Mouse (Mus musculus) hindbrain, embryonic 15.5 days (tissue): ENCODE results near the gene Ccdc153. TPM values are rescaled to one million over a fixed set of nuclear protein-coding genes. Genes with fewer than 3 reads are reported as not detected.

Experiments used
- ATAC-seq: fragments of 200-750 bp; cut with Nextera tagmentation; 2 replicates; pipeline ENCODE4 v1.8.0; 2017; ENCODE audit warnings: low read depth, moderate number of reproducible peaks, moderate TSS enrichment; ENCODE audit not compliant: low FRiP score
- H3K27ac ChIP-seq: fragments of 300-500 bp; sonication (generic); replicated peaks from 2 replicates; pipeline ENCODE4 v1.5.1; 2015; ENCODE audit warnings: mild to moderate bottlenecking, inconsistent platforms
- H3K27me3 ChIP-seq: fragments of 300-500 bp; sonication (generic); 2 replicates; pipeline ENCODE4 v1.6.1; 2015; ENCODE audit warnings: control low read depth, inconsistent platforms
- H3K36me3 ChIP-seq: fragments of 300-500 bp; sonication (generic); 2 replicates; pipeline ENCODE4 v1.6.1; 2015; ENCODE audit warnings: control low read depth, inconsistent platforms
- H3K4me1 ChIP-seq: fragments of 300-500 bp; sonication (generic); replicated peaks from 2 replicates; pipeline ENCODE4 v1.6.1; 2015; ENCODE audit warnings: control low read depth, inconsistent platforms
- H3K4me2 ChIP-seq: fragments of 300-500 bp; sonication (generic); 2 replicates; pipeline ENCODE4 v1.6.1; 2015; ENCODE audit warnings: moderate library complexity, mild to moderate bottlenecking, inconsistent platforms
- H3K4me3 ChIP-seq: fragments of 300-500 bp; sonication (generic); 2 replicates; pipeline ENCODE4 v1.5.1; 2015; ENCODE audit warnings: mild to moderate bottlenecking, inconsistent platforms
- H3K9ac ChIP-seq: fragments of 300-500 bp; sonication (generic); 2 replicates; pipeline ENCODE4 v1.6.1; 2015; ENCODE audit warnings: inconsistent platforms
- H3K9me3 ChIP-seq: fragments of 300-500 bp; sonication (generic); 2 replicates; pipeline ENCODE4 v1.6.1; 2016; ENCODE audit warnings: control low read depth, inconsistent platforms
- WGBS: fragments of 180-500 bp; shearing (Covaris S2); methylation state at CpG from one replicate; pipeline ENCODE4 v1.1.7; 2015; 5-methylcytosine and 5-hydroxymethylcytosine counted together
- polyA plus RNA-seq: library from polyadenylated mRNA; unstranded; fragments of >200 nt; fragmentation: Nextera tagmentation; extraction: Ambion mirVana; gene quantifications from 2 replicates; pipeline ENCODE4 v1.2.1, GENCODE M21; 2015

Gene Ccdc153
- polyA plus RNA-seq, 1 experiment from 2014 or later, result not detected

GRCm38 (mm10) chr9:44243621-44244020 is 3.1 kb downstream of the Ccdc153 start:
- 52% methylated on average over 2 of the region's 2 CpGs for WGBS
- no peak overlapping the region for H3K4me3 ChIP-seq
- H3K27me3 ChIP-seq, result no peaks in the 10 kb centered on the region
- no peaks in the 10 kb centered on the region for H3K9me3 ChIP-seq
- 0 out of 2 replicates have a peak, but pooled peaks cover 2% of the 10 kb centered on the region for H3K4me1 ChIP-seq
- no peak for ATAC-seq
- no peak overlapping the region for H3K27ac ChIP-seq
- no peaks in the 10 kb centered on the region for H3K36me3 ChIP-seq
- no peak overlapping the region for H3K9ac ChIP-seq
- no peak overlapping the region for H3K4me2 ChIP-seq

GRCm38 (mm10) chr9:44247907-44248306 is 7.4 kb downstream of the Ccdc153 start:
- no peak overlapping the region for H3K4me3 ChIP-seq
- H3K27ac ChIP-seq, result no peak overlapping the region
- no peaks in the 10 kb centered on the region for H3K36me3 ChIP-seq
- no peaks in the 10 kb centered on the region for H3K27me3 ChIP-seq
- H3K4me1 ChIP-seq, result peaks cover 12% of the 10 kb centered on the region; the same call in 1 of the 2 replicates
- WGBS, result 84% methylated on average over 6 of the region's 6 CpGs
- H3K9me3 ChIP-seq, result no peaks in the 10 kb centered on the region
- ATAC-seq, result no peak
- H3K9ac ChIP-seq, result no peak overlapping the region
- no peak overlapping the region for H3K4me2 ChIP-seq

GRCm38 (mm10) chr9:44249181-44250146 is 9.0 kb downstream of the Ccdc153 start:
- no peak overlapping the region for H3K27ac ChIP-seq
- no peaks in the 10 kb centered on the region for H3K9me3 ChIP-seq
- 50% methylated on average over 26 of the region's 26 CpGs for WGBS
- no peak overlapping the region for H3K4me3 ChIP-seq
- no peak overlapping the region for H3K9ac ChIP-seq
- H3K27me3 ChIP-seq, result no peaks in the 10 kb centered on the region
- ATAC-seq, result peak; percentile 66; the same call in 1 of the 2 replicates
- H3K36me3 ChIP-seq, result no peaks in the 10 kb centered on the region
- peaks cover 24% of the 10 kb centered on the region for H3K4me1 ChIP-seq
- H3K4me2 ChIP-seq, result no peak overlapping the region

GRCm38 (mm10) chr9:44250445-44250844 is 10.0 kb downstream of the Ccdc153 start:
- ATAC-seq, result no peak
- H3K9ac ChIP-seq, result no peak overlapping the region
- no peaks in the 10 kb centered on the region for H3K36me3 ChIP-seq
- H3K4me2 ChIP-seq, result no peak overlapping the region
- H3K4me1 ChIP-seq, result peaks cover 34% of the 10 kb centered on the region
- H3K4me3 ChIP-seq, result no peak overlapping the region
- no peaks in the 10 kb centered on the region for H3K27me3 ChIP-seq
- H3K9me3 ChIP-seq, result no peaks in the 10 kb centered on the region
- WGBS, result 32% methylated on average over 4 of the region's 4 CpGs
- H3K27ac ChIP-seq, result no peak overlapping the region

- Histone ChIP-seq H3K4me2 (no peak within 1 kb of the TSS), H3K9ac (no peak within 1 kb of the TSS), H3K4me3 (no peak within 1 kb of the TSS), H3K4me1 (peaks cover 36% of the 10 kb centered on the region), H3K36me3 (no peaks in the 10 kb centered on the region), H3K9me3 (no peaks in the 10 kb centered on the region), H3K27me3 (no peaks in the 10 kb centered on the region), H3K27ac (no peak within 1 kb of the TSS)
- no peak for ATAC-seq
- 83% methylated on average over 10 of the region's 10 CpGs for WGBS
These were observed 10.8 kb downstream of the Ccdc153 start, which contains the start of gene Pdzd3 for GRCm38 (mm10) chr9:44251314-44251713. Gene Pdzd3, minus strand, starts transcription at chr9:44251471.

- Histone ChIP-seq H3K27ac (no peak overlapping the region), H3K9me3 (no peaks in the 10 kb centered on the region), H3K36me3 (no peaks in the 10 kb centered on the region), H3K4me3 (no peak overlapping the region), H3K9ac (no peak overlapping the region), H3K4me1 (peaks cover 36% of the 10 kb centered on the region), H3K27me3 (no peaks in the 10 kb centered on the region), H3K4me2 (no peak overlapping the region)
- 73% methylated on average over 6 of the region's 6 CpGs for WGBS
- ATAC-seq, result no peak
These were observed 13.0 kb downstream of the Ccdc153 start for GRCm38 (mm10) chr9:44253441-44253840.

GRCm38 (mm10) chr9:44254508-44255135 is 14.1 kb downstream of the Ccdc153 start:
- peaks cover 35% of the 10 kb centered on the region for H3K4me1 ChIP-seq
- H3K4me3 ChIP-seq, result no peak overlapping the region
- H3K27me3 ChIP-seq, result no peaks in the 10 kb centered on the region
- peak overlapping the region; percentile 69 for H3K27ac ChIP-seq
- peak; percentile 76; the same call in 1 of the 2 replicates for ATAC-seq
- H3K4me2 ChIP-seq, result 0 out of 2 replicates have a peak overlapping the region, but pooled peaks have one; percentile 2
- H3K9ac ChIP-seq, result no peak overlapping the region
- 3% methylated on average over 5 of the region's 5 CpGs for WGBS
- H3K9me3 ChIP-seq, result no peaks in the 10 kb centered on the region
- no peaks in the 10 kb centered on the region for H3K36me3 ChIP-seq

- Histone ChIP-seq H3K9ac (no peak overlapping the region), H3K4me2 (0 out of 2 replicates have a peak overlapping the region, but pooled peaks have one; percentile 2), H3K27me3 (no peaks in the 10 kb centered on the region), H3K9me3 (no peaks in the 10 kb centered on the region), H3K27ac (peak overlapping the region; percentile 69), H3K4me1 (peaks cover 30% of the 10 kb centered on the region), H3K36me3 (no peaks in the 10 kb centered on the region), H3K4me3 (no peak overlapping the region)
- WGBS, result 40% methylated on average over 6 of the region's 6 CpGs
- 0 out of 2 replicates have a peak, but pooled peaks have one; percentile 27 for ATAC-seq
These were observed 14.7 kb downstream of the Ccdc153 start for GRCm38 (mm10) chr9:44255136-44255521.

GRCm38 (mm10) chr9:44256213-44256612 is 15.7 kb downstream of the Ccdc153 start:
- Histone ChIP-seq H3K27me3 (no peaks in the 10 kb centered on the region), H3K4me3 (no peak overlapping the region), H3K4me1 (peaks cover 25% of the 10 kb centered on the region), H3K9me3 (no peaks in the 10 kb centered on the region), H3K27ac (no peak overlapping the region), H3K9ac (no peak overlapping the region), H3K36me3 (no peaks in the 10 kb centered on the region), H3K4me2 (no peak overlapping the region)
- 77% methylated on average over 8 of the region's 8 CpGs for WGBS
- ATAC-seq, result no peak

- no peak for ATAC-seq
- no peaks in the 10 kb centered on the region for H3K9me3 ChIP-seq
- no peaks in the 10 kb centered on the region for H3K27me3 ChIP-seq
- no peak overlapping the region for H3K9ac ChIP-seq
- no peak overlapping the region for H3K4me2 ChIP-seq
- no peaks in the 10 kb centered on the region for H3K36me3 ChIP-seq
- H3K4me3 ChIP-seq, result no peak overlapping the region
- peaks cover 16% of the 10 kb centered on the region for H3K4me1 ChIP-seq
- H3K27ac ChIP-seq, result no peak overlapping the region
- WGBS, result 72% methylated on average over 10 of the region's 10 CpGs
These were observed 18.5 kb downstream of the Ccdc153 start for GRCm38 (mm10) chr9:44259014-44259413.

GRCm38 (mm10) chr9:44261388-44261787 is 20.9 kb downstream of the Ccdc153 start:
- H3K36me3 ChIP-seq, result no peaks in the 10 kb centered on the region
- H3K27me3 ChIP-seq, result no peaks in the 10 kb centered on the region
- no peak overlapping the region for H3K4me3 ChIP-seq
- H3K27ac ChIP-seq, result no peak overlapping the region
- no peak overlapping the region for H3K4me2 ChIP-seq
- peaks cover 9% of the 10 kb centered on the region; the same call in 1 of the 2 replicates for H3K4me1 ChIP-seq
- no peak overlapping the region for H3K9ac ChIP-seq
- 88% methylated on average over 14 of the region's 14 CpGs for WGBS
- H3K9me3 ChIP-seq, result no peaks in the 10 kb centered on the region
- ATAC-seq, result no peak
